Mouse (Mus musculus) lung, adult 10 weeks (tissue): ENCODE measurements around the gene Ndufaf5. TPM values are rescaled to one million over a fixed set of nuclear protein-coding genes. Genes with fewer than 3 reads are reported as not detected.

Experiments
- polyA plus RNA-seq: library from polyadenylated mRNA; stranded (reverse); fragments of 350-450 nt; fragmentation: Illumina TruSeq; extraction: RNeasy Lipid Tissue Mini Kit (QIAGEN cat#74804); gene quantifications from one replicate; pipeline ENCODE4 v1.2.3, GENCODE M21; 2014; ENCODE audit warnings: low read depth, low replicate concordance; ENCODE audit not compliant: insufficient read depth

Gene Ndufaf5
- polyA plus RNA-seq: 13.9 TPM

GRCm38 (mm10) chr2:140170127-140170802 lies at the start of gene Ndufaf5, which contains the start of gene Esf1:
Gene Ndufaf5, plus strand, starts transcription at chr2:140170649.
Gene Esf1, minus strand, starts transcription at chr2:140170564.

DNA sequence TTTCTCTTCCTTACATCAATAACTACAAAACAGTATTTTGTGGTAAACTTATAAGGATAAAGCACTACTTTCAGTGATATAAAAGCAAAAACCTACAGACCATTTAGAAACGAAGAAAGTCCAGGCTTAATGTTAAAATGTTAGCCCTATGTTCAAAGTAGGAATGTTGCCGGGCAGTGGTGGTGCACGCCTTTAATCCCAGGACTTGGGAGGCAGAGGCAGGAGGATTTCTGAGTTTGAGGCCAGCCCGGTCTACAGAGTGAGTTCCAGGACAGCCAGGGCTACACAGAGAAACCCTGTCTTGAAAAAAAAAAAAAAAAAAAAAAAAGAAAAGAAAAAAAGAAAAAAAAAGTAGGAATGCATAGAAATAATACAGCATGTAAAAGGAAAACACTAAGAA lies 18.7 kb upstream of the Ndufaf5 start, which contains the start of gene Gm17374:
Gene Gm17374 (plus strand): TSS at position 301 of the 400 bp plus-strand sequence.

Other genes with a start within 250 kb of the Ndufaf5 start
- gene Tasp1, start 103.8 kb upstream of the Ndufaf5 start, polyA plus RNA-seq: 7.4 TPM
- not detected for gene Gm17374, start 18.6 kb upstream of the Ndufaf5 start, polyA plus RNA-seq
- gene Esf1, start 85 bp upstream of the Ndufaf5 start, polyA plus RNA-seq: 7.9 TPM
- not detected for gene Sel1l2, start 219.1 kb downstream of the Ndufaf5 start, polyA plus RNA-seq
- gene Macrod2, start 224.7 kb downstream of the Ndufaf5 start, polyA plus RNA-seq: 7.5 TPM